Mouse (Mus musculus) cerebellum, adult 2 months (tissue): ENCODE measurements at regions not wholly inside any gene's neighbourhood (a gene's known extent, or its start where the extent isn't known, plus 50 kb on each side); places are given as distances from the start of the nearest gene placed in this dataset.

Experiments
- DNase-seq, 2 experiments: peaks; one replicate each; pipeline ENCODE4 v3.0.0; 2021
- H3K27ac ChIP-seq: fragments of 200-500 bp; 2 replicates; pipeline ENCODE4 v1.5.1; 2012; ENCODE audit warnings: low read length, control low read depth, inconsistent platforms; ENCODE audit not compliant: insufficient read depth
- H3K27me3 ChIP-seq: fragments of 200-500 bp; 2 replicates; pipeline ENCODE4 v1.6.1; 2012; ENCODE audit warnings: inconsistent platforms, mild to moderate bottlenecking, low read length, moderate library complexity; ENCODE audit not compliant: control insufficient read depth, insufficient read depth
- H3K4me1 ChIP-seq: fragments of 200-500 bp; 2 replicates; pipeline ENCODE4 v1.6.1; 2011; ENCODE audit warnings: low read length; ENCODE audit not compliant: control insufficient read depth, insufficient read depth
- H3K4me3 ChIP-seq: fragments of 200-500 bp; replicated peaks from 2 replicates; pipeline ENCODE3; 2011; ENCODE audit warnings: mild to moderate bottlenecking, low read depth, low read length, control low read depth; ENCODE audit not compliant: insufficient read depth
- CTCF ChIP-seq: fragments of 200-500 bp; IDR thresholded peaks from 2 replicates; pipeline ENCODE4 v1.5.1; 2011; ENCODE audit warnings: low read depth, mild to moderate bottlenecking, control low read depth, low read length, moderate library complexity, borderline replicate concordance; ENCODE audit not compliant: insufficient read depth
- POLR2A ChIP-seq: fragments of 200-500 bp; IDR thresholded peaks from 2 replicates; pipeline ENCODE4 v1.6.1; 2011; ENCODE audit warnings: low read length, control low read depth, borderline replicate concordance; ENCODE audit not compliant: insufficient read depth
- WGBS: fragments of 180-500 bp; shearing (Covaris S2); methylation state at CpG from one replicate; pipeline ENCODE4 v1.1.7; 2018; 5-methylcytosine and 5-hydroxymethylcytosine counted together

GRCm38 (mm10) chr4:106255959-106256609 lies 59.9 kb upstream of the Usp24 start:
- Histone ChIP-seq H3K4me1 (peaks cover 5% of the 10 kb centered on the region), H3K27me3 (no peaks in the 10 kb centered on the region), H3K4me3 (no peak overlapping the region), H3K27ac (no peak overlapping the region)
- DNase-seq, result peak; percentile 69 to 83
- TF ChIP-seq CTCF, result no peak
- no peak for TF ChIP-seq POLR2A

- DNase-seq, result no peak
- Histone ChIP-seq H3K4me1 (peaks cover 15% of the 10 kb centered on the region), H3K27me3 (no peaks in the 10 kb centered on the region), H3K27ac (no peak overlapping the region), H3K4me3 (no peak overlapping the region)
- 94% methylated on average over 3 of the region's 3 CpGs for WGBS
- no peak for TF ChIP-seq POLR2A
Measured at GRCm38 (mm10) chr4:106261404-106261803, 54.6 kb upstream of the Usp24 start.

DNA sequence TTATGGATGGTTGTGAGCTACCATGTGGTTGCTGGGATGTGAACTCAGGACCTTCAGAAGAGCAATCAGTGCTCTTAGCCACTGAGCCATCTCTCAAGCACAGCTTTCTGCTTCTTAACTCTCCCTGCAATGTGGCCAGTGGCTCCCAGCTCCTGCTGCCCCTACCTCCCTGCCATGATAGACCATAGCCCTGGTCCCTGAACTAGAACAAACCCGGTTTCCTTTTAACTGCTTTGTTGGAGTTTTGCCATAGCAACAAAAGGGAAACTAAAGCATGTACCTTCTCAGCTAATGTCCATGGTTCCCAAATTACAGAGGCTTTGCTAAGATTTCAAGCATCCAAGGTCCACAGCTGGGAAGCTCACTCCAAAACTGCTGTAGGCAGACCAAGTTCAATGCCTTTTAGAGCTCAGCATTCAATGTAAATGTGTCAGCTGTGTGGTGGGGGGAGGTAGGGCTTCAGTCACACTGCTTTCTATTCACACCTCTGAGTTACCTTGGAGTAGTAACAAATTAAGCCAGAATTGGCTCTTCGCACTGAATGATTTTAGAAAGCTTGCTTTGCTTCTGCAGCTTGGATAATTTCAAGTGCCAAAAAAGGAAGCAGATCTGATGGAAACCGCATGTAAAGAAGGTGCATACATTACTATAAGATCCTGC lies 54.0 kb upstream of the Usp24 start:
- peak in 1 of 2 experiments; percentile 27 for DNase-seq
- H3K27ac ChIP-seq, result no peak overlapping the region
- no peaks in the 10 kb centered on the region for H3K27me3 ChIP-seq
- H3K4me1 ChIP-seq, result peaks cover 12% of the 10 kb centered on the region; the same call in 1 of the 2 replicates
- TF ChIP-seq CTCF (no peak), POLR2A (no peak)
- WGBS, result 32% methylated on average over 3 of the region's 3 CpGs
- no peak overlapping the region for H3K4me3 ChIP-seq

GRCm38 (mm10) chr4:106262751-106263725 lies 53.0 kb upstream of the Usp24 start:
- DNase-seq, result peak in 1 of 2 experiments; percentile 42
- H3K27ac ChIP-seq, result no peak overlapping the region

More at GRCm38 (mm10) chr4:106262751-106263725, 53.0 kb upstream of the Usp24 start:
- TF ChIP-seq CTCF, result no peak
- no peak for TF ChIP-seq POLR2A
- Histone ChIP-seq H3K4me1 (peaks cover 10% of the 10 kb centered on the region; the same call in 1 of the 2 replicates), H3K4me3 (no peak overlapping the region), H3K27me3 (no peaks in the 10 kb centered on the region)
- 61% methylated on average over 9 of the region's 9 CpGs for whole genome bisulfite sequencing
